Mouse (Mus musculus) kidney, adult 9 months (tissue): ENCODE data around the gene Plek2.
A peak's percentile ranks its signal among the peaks of the same experiment; 100 is the strongest.
"Not testable (repeated sequence)": the region's sequence is repeated elsewhere in the genome, so short reads cannot be mapped to it uniquely, and the experiment has no call there.

Experiments
- DNase-seq: peaks from one replicate; pipeline ENCODE4 v3.0.0; 2022

Plek2 gene

GRCm38 (mm10) chr12:78906707-78907162 is at the start of gene Plek2:
Gene Plek2 (minus strand): TSS chr12:78906964.
- peak; percentile 76 for DNase-seq

DNA sequence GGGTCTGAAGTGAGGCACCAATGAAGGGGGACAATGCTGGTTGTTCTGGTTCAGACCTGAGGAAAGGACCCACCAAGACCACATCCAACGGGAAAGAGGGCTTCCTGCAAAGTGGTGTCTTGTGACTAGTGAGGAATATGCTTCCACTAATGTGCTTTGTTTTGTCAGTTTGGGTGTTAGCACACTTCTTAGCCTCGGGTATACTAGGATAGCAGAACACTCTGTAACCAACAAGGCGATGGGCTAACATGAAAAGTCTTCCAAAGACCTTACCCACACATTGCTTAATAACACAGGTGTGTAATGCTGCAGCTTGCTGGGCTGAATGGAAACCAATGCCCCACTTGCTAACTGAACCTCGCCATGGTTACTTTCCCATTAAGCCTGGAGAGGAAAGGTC is 49.6 kb upstream of the Plek2 start:
- no peak for DNase-seq

DNA sequence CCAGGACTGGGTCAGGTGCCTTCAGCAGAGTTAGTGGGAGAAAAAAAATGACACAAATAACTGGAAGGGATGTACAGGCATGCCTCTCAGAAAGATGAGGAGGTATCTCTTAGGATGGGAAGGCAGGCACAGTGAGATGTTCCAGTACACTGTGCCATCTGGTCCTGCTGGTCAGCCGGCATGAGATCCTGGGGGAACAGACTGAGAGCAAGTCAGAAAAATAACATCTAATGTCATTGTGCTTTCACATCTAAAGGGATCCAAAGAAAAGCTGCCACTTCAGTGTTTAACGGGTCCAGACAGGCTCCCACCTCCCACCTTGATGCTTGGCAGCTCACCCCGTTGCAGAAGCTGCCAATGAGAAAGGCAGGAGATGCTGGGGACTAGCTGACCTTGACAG is 45.7 kb upstream of the Plek2 start:
- DNase-seq, result no peak

DNA sequence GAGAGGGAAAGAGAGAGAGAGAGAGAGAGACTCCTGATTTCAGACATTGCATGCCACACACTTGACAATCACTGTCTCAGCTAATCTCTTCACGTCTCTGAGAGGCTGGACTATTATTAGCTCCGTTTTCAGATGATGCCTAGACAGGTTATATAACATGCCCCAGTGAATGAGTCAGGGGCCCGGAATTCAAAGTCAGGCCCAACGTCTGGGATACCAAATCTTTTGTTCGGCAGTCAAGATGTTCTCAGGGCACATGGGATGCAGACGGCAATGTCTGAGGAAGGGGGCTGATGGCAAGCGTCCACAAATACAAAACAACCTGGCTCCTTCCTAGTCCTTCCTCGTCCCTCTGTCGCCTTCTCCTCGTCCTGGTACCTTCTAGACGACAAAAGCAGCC is 45.3 kb upstream of the Plek2 start:
- no peak for DNase-seq

DNA sequence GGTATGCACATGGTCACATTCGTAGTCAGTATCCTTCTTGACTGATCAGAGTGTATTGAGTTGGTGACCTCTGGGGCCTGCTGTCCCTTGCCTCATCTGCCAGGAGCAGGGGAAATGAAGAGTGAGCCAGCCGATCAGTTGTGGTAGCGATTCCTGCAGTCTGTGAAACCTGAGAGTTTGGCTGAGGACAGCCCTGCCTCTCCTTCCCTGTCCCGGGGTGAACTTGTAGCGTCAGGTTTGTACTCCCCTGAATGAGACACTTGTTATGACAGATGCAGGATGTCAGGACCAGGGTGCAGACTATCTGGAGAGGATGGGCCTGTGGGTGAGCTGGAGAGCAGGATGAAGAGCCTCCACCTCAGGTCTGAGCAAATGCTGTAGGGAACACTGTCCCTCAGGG is 40.9 kb upstream of the Plek2 start:
- DNase-seq, result no peak

- DNase-seq, result no peak
These were observed 40.4 kb upstream of the Plek2 start for GRCm38 (mm10) chr12:78947161-78947560.

GRCm38 (mm10) chr12:78942931-78943330 is 36.2 kb upstream of the Plek2 start:
- DNase-seq, result no peak

GRCm38 (mm10) chr12:78940081-78940480 is 33.3 kb upstream of the Plek2 start:
- no peak for DNase-seq

- DNase-seq, result no peak
These were observed 32.8 kb upstream of the Plek2 start for GRCm38 (mm10) chr12:78939393-78940037.

DNA sequence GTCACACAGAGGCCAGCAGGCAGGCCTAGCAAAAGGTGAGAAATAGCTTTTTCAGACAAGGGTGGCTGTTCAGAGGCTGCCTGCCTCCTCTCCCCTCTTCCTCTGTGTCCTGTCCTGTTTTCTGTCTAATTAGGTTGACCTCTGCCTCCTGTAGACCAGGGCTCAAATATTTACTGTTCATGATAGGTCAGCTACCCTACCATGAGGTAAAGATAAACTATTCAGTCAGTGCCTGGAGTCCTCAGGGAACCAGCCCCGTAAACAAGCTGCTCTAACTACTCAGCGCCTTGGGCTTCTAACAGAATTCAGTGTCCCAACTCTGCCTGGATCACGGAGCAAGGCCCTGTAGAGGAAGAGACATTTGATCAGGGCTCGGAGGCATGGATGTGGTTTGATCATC is 29.7 kb upstream of the Plek2 start:
- peak; percentile 20 for DNase-seq

- no peak for DNase-seq
These were observed 23.1 kb upstream of the Plek2 start for GRCm38 (mm10) chr12:78929900-78930299.

DNA sequence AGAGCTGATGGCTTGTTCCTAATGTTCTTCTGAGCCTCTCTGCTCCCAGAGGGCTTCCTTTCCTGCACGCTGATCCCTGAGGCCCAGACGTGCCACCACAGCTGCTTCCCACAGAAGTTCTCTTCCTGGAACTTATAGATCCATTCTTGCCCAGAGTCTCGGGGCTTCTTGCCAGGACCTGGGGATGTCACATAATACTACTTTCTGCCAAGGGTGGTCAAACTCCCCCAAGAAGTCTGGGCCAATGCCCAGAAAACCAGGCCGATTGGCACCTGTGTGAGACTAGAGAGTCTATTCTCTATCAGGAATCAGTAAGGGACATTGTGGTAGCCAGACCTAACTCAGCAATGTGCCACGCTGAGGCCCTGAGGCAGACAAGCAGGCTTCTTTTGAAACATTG is 20.5 kb upstream of the Plek2 start:
- no peak for DNase-seq

GRCm38 (mm10) chr12:78923539-78924189 is 16.9 kb upstream of the Plek2 start:
- DNase-seq, result no peak

DNA sequence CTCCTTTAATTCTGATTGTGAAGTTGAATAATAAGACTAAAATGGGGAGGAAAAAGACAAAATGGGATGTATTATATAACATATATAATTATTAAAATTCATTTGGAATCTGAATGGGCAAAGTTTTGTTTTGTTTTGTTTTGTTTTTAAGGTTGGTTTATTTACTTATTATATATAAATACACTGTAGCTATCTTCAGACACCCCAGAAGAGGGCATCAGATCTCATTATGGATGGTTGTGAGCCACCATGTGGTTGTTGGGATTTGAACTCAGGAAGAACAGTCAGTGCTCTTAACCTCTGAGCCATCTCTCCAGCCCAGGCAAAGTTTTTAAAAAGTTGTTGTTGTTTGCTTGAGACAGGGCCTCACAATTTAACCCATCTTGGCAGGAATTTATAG is 16.2 kb upstream of the Plek2 start:
- DNase-seq, result not testable (repeated sequence)

DNA sequence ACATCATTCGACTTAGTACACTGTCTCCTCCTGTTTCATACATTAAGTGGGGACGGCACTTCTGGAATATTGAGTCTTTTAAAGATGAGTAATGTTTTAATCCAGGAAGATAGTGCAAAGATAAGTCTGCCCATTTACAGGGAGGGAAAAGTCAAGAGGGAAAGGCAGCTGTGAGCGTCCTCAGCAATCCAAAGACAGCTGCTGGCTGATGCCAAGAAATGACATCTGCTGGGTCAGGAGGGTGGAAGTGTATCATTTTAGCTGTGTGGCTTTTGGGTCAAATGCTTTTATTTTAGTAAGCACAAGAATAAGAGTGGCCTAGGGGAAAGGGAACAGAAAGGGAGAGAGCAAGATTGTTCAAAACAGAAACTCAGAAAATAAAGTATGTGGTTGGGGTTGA is 15.3 kb upstream of the Plek2 start:
- no peak for DNase-seq

- DNase-seq, result no peak
These were observed 14.7 kb upstream of the Plek2 start for GRCm38 (mm10) chr12:78921421-78921820.

DNA sequence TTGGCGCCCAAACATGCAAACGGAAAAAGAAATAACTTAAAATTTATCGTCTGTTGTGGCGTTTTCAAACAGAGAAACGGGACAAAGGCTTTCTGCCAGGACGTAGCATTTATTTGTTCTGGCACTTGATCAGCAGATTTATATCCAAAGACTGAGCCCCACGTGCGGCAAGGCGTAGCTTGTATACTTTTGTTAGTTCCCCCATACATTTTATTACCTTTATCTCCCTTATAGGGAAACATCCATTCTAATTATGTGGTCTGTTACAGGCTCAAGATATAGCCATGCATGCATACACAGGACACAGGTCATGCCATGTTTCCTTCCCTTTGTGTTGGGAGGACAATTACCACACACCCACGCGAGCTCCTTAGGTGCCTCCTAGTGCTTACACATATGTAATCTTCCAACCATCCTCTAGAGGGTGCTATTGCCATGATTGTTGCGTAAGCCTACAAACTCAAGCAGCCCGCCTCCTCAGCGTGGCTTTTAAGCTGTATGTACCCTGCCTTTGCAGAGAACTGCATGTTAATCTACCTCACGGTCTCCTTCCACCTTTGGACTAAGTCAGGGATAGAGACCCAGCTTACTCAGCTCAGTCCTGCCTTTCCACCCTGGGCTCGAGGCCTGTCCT is 12.4 kb upstream of the Plek2 start:
- peak; percentile 80 for DNase-seq

- DNase-seq, result peak; percentile 92
These were observed 11.7 kb upstream of the Plek2 start for GRCm38 (mm10) chr12:78918227-78919078.

DNA sequence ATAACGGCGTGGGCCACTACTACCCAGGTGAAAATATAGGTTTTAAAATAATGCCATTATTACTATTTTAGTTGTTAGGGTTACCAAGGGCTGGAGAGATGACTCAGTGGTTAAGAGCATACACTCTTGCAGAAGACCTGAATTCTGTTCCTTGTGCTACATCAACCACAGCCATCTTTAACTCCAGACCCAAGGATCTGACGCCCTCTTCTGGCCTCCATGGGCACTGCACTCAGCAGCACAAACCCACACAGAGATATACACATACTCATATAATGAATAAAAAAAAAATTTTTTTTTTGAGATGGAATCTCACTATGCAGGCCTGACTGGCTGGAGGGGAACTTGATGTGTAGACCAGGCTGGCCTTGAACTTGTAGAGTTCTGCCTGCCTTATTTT is 9.5 kb upstream of the Plek2 start:
- DNase-seq, result no peak

- no peak for DNase-seq
These were observed 8.8 kb upstream of the Plek2 start for GRCm38 (mm10) chr12:78915561-78915960.

GRCm38 (mm10) chr12:78914458-78914857 is 7.7 kb upstream of the Plek2 start:
- DNase-seq, result no peak

- DNase-seq, result peak; percentile 26
These were observed 5.1 kb upstream of the Plek2 start for GRCm38 (mm10) chr12:78911707-78912417.
